Mouse (Mus musculus): Measurements from ENCODE around the gene Luzp2. TPM values are rescaled to one million over a fixed set of nuclear protein-coding genes. Genes with fewer than 3 reads are reported as not detected.

The Luzp2 gene
- total RNA-seq, 1 experiment, result 0.09 TPM

- peak overlapping the region; percentile 43 to 51 for H3K4me3 ChIP-seq (ENCODE audit: insufficient read depth in 1 of 2, low read depth in 1 of 2, low read length in 2 of 2, poor library complexity in 1 of 2, severe bottlenecking in 1 of 2)
- in situ Hi-C loops (cut with MboI; ENCODE audit: low sequenced_read_pairs in 2 of 2, unreplicated experiment in 2 of 2), result loop anchor here in 1 of 2 experiments (10.0 kb wide), 1 partner anchor 1081 kb away; no protein-coding TSS in a partner anchor
- no peaks in the 10 kb centered on the region for H3K4me1 ChIP-seq (ENCODE audit: control insufficient read depth in 2 of 2, insufficient read depth in 2 of 2, low read length in 2 of 2, poor library complexity in 1 of 2)
- TF ChIP-seq MAFK (IDR thresholded peaks at IDR 0.05; ENCODE audit: insufficient read depth, low read depth, low read length) (no peak), ZC3H11A (IDR thresholded peaks at IDR 0.05; ENCODE audit: borderline replicate concordance, low read depth, low read length) (no peak), CHD2 (IDR thresholded peaks at IDR 0.05; ENCODE audit: low read depth, low read length) (no peak), ZNF384 (IDR thresholded peaks at IDR 0.05; ENCODE audit: low read depth, low read length) (no peak), HCFC1 (IDR thresholded peaks at IDR 0.05; ENCODE audit: borderline replicate concordance, insufficient read depth, low read length) (no peak)
- no peak for DNase-seq (ENCODE audit: low read depth, low spot score)
- H3K27ac ChIP-seq (ENCODE audit: insufficient read depth, low read depth, low read length, poor library complexity, severe bottlenecking), result no peak overlapping the region
- no peaks in the 10 kb centered on the region for H3K9me3 ChIP-seq (ENCODE audit: control insufficient read depth, insufficient read depth, low read depth, low read length)
- H3K9ac ChIP-seq (ENCODE audit: insufficient read depth, low read depth, low read length, poor library complexity, severe bottlenecking), result no peak overlapping the region
- H3K36me3 ChIP-seq (ENCODE audit: control insufficient read depth, insufficient read depth, low read length, poor library complexity, severe bottlenecking), result no peaks in the 10 kb centered on the region
These were observed 634 bp downstream of the Luzp2 start for GRCm38 (mm10) chr7:54835911-54836352.

GRCm38 (mm10) chr7:54836437-54836836, 1.1 kb downstream of the Luzp2 start:
- no peak for DNase-seq (ENCODE audit: low read depth, low spot score)
- in situ Hi-C loops (cut with MboI; ENCODE audit: low sequenced_read_pairs in 2 of 2, unreplicated experiment in 2 of 2), result loop anchor here in 1 of 2 experiments (10.0 kb wide), 1 partner anchor 1082 kb away; no protein-coding TSS in a partner anchor
- H3K36me3 ChIP-seq (ENCODE audit: control insufficient read depth, insufficient read depth, low read length, poor library complexity, severe bottlenecking), result no peaks in the 10 kb centered on the region
- H3K4me1 ChIP-seq (ENCODE audit: control insufficient read depth in 2 of 2, insufficient read depth in 2 of 2, low read length in 2 of 2, poor library complexity in 1 of 2), result no peaks in the 10 kb centered on the region
- no peak overlapping the region for H3K4me3 ChIP-seq (ENCODE audit: insufficient read depth in 1 of 2, low read depth in 1 of 2, low read length in 2 of 2, poor library complexity in 1 of 2, severe bottlenecking in 1 of 2)
- no peak overlapping the region for H3K9ac ChIP-seq (ENCODE audit: insufficient read depth, low read depth, low read length, poor library complexity, severe bottlenecking)
- no peaks in the 10 kb centered on the region for H3K9me3 ChIP-seq (ENCODE audit: control insufficient read depth, insufficient read depth, low read depth, low read length)
- no peak for TF ChIP-seq HCFC1 (IDR thresholded peaks at IDR 0.05; ENCODE audit: borderline replicate concordance, insufficient read depth, low read length)
- TF ChIP-seq CHD2 (IDR thresholded peaks at IDR 0.05; ENCODE audit: low read depth, low read length), result no peak
- TF ChIP-seq ZNF384 (IDR thresholded peaks at IDR 0.05; ENCODE audit: low read depth, low read length), result no peak
- TF ChIP-seq ZC3H11A (IDR thresholded peaks at IDR 0.05; ENCODE audit: borderline replicate concordance, low read depth, low read length), result no peak
- no peak for TF ChIP-seq MAFK (IDR thresholded peaks at IDR 0.05; ENCODE audit: insufficient read depth, low read depth, low read length)
- no peak overlapping the region for H3K27ac ChIP-seq (ENCODE audit: insufficient read depth, low read depth, low read length, poor library complexity, severe bottlenecking)

GRCm38 (mm10) chr7:54842807-54843335, 7.6 kb downstream of the Luzp2 start:
- no peaks in the 10 kb centered on the region for H3K36me3 ChIP-seq (ENCODE audit: control insufficient read depth, insufficient read depth, low read length, poor library complexity, severe bottlenecking)
- no peak overlapping the region for H3K9ac ChIP-seq (ENCODE audit: insufficient read depth, low read depth, low read length, poor library complexity, severe bottlenecking)
- no peaks in the 10 kb centered on the region for H3K9me3 ChIP-seq (ENCODE audit: control insufficient read depth, insufficient read depth, low read depth, low read length)
- no peak for DNase-seq (ENCODE audit: low read depth, low spot score)
- TF ChIP-seq ZC3H11A (IDR thresholded peaks at IDR 0.05; ENCODE audit: borderline replicate concordance, low read depth, low read length) (no peak), ZNF384 (IDR thresholded peaks at IDR 0.05; ENCODE audit: low read depth, low read length) (no peak), CHD2 (IDR thresholded peaks at IDR 0.05; ENCODE audit: low read depth, low read length) (no peak), HCFC1 (IDR thresholded peaks at IDR 0.05; ENCODE audit: borderline replicate concordance, insufficient read depth, low read length) (no peak)
- in situ Hi-C loops (cut with MboI; ENCODE audit: low sequenced_read_pairs in 2 of 2, unreplicated experiment in 2 of 2), result loop anchor here in 1 of 2 experiments (10.0 kb wide), 1 partner anchor 872 kb away; no protein-coding TSS in a partner anchor
- H3K4me1 ChIP-seq (ENCODE audit: control insufficient read depth in 2 of 2, insufficient read depth in 2 of 2, low read length in 2 of 2, poor library complexity in 1 of 2), result no peaks in the 10 kb centered on the region
- no peak overlapping the region for H3K27ac ChIP-seq (ENCODE audit: insufficient read depth, low read depth, low read length, poor library complexity, severe bottlenecking)
- no peak overlapping the region for H3K4me3 ChIP-seq (ENCODE audit: insufficient read depth in 1 of 2, low read depth in 1 of 2, low read length in 2 of 2, poor library complexity in 1 of 2, severe bottlenecking in 1 of 2)

GRCm38 (mm10) chr7:54845875-54846691, 10.8 kb downstream of the Luzp2 start:
- DNase-seq (ENCODE audit: low read depth, low spot score), result no peak
- H3K9ac ChIP-seq (ENCODE audit: insufficient read depth, low read depth, low read length, poor library complexity, severe bottlenecking), result no peak overlapping the region
- no peak overlapping the region for H3K4me3 ChIP-seq (ENCODE audit: insufficient read depth in 1 of 2, low read depth in 1 of 2, low read length in 2 of 2, poor library complexity in 1 of 2, severe bottlenecking in 1 of 2)
- no peak overlapping the region for H3K27ac ChIP-seq (ENCODE audit: insufficient read depth, low read depth, low read length, poor library complexity, severe bottlenecking)
- TF ChIP-seq ZC3H11A (IDR thresholded peaks at IDR 0.05; ENCODE audit: borderline replicate concordance, low read depth, low read length), result 0 out of 2 replicates have a peak, but pooled peaks have one; percentile 19
- no peak for TF ChIP-seq MAFK (IDR thresholded peaks at IDR 0.05; ENCODE audit: insufficient read depth, low read depth, low read length)
- in situ Hi-C loops (cut with MboI; ENCODE audit: low sequenced_read_pairs in 2 of 2, unreplicated experiment in 2 of 2), result loop anchor here in 1 of 2 experiments (10.0 kb wide), 1 partner anchor 869 kb away; no protein-coding TSS in a partner anchor
- H3K4me1 ChIP-seq (ENCODE audit: control insufficient read depth in 2 of 2, insufficient read depth in 2 of 2, low read length in 2 of 2, poor library complexity in 1 of 2), result no peaks in the 10 kb centered on the region
- H3K9me3 ChIP-seq (ENCODE audit: control insufficient read depth, insufficient read depth, low read depth, low read length), result no peaks in the 10 kb centered on the region
- H3K36me3 ChIP-seq (ENCODE audit: control insufficient read depth, insufficient read depth, low read length, poor library complexity, severe bottlenecking), result no peaks in the 10 kb centered on the region

Data from ES-E14 (cell line).